Mouse (Mus musculus) CH12.LX (cell line): ENCODE results near the gene Tle3. TPM values are rescaled to one million over a fixed set of nuclear protein-coding genes. Genes with fewer than 3 reads are reported as not detected.

ENCODE experiments used
- DNase-seq: peaks from one replicate; pipeline ENCODE4 v3.0.0-alpha.2; 2013; ENCODE audit errors: extremely low read depth
- H3K27ac ChIP-seq: 2 replicates; pipeline ENCODE4 v1.5.1; 2012; ENCODE audit warnings: low read depth, mild to moderate bottlenecking, control low read depth, moderate library complexity; ENCODE audit not compliant: insufficient read depth
- H3K27me3 ChIP-seq: replicated peaks from 2 replicates; pipeline ENCODE3; 2012; ENCODE audit warnings: inconsistent platforms
- H3K36me3 ChIP-seq, 2 experiments: replicated peaks in 1 of 2; 2 replicates each; pipeline versions ENCODE3 to v1.6.1; 2012; ENCODE audit warnings: inconsistent platforms in 1 of 2, low read length in 1 of 2, mild to moderate bottlenecking in 1 of 2, mixed read lengths in 1 of 2, moderate library complexity in 1 of 2; ENCODE audit not compliant: control insufficient read depth in 1 of 2, insufficient read depth in 1 of 2
- H3K4me1 ChIP-seq, 2 experiments: 2 replicates each; pipeline ENCODE4 v1.6.1; 2012; ENCODE audit warnings: inconsistent platforms in 1 of 2, moderate library complexity in 1 of 2; ENCODE audit not compliant: insufficient read depth in 2 of 2, control insufficient read depth in 1 of 2
- H3K4me2 ChIP-seq: 2 replicates; pipeline ENCODE4 v1.6.1; 2012; ENCODE audit warnings: low read depth, mild to moderate bottlenecking, control low read depth; ENCODE audit not compliant: poor library complexity, insufficient read depth, severe bottlenecking
- H3K4me3 ChIP-seq, 3 experiments: fragments of 150-350 bp in 1 of 3; sonication (generic) in 1 of 3; replicated peaks in 1 of 3; 2 replicates each; pipeline versions ENCODE3 to v1.5.1; 2011 to 2012; ENCODE audit warnings: low read depth in 2 of 3, low read length in 2 of 3, mild to moderate bottlenecking in 2 of 3, moderate library complexity in 2 of 3, control low read depth in 1 of 3, improper control_type of control experiment in 1 of 3, inconsistent platforms in 1 of 3, mixed read lengths in 1 of 3; ENCODE audit not compliant: poor library complexity in 1 of 3
- H3K79me2 ChIP-seq: replicated peaks from 2 replicates; pipeline ENCODE4 v1.6.1; 2012; ENCODE audit warnings: mild to moderate bottlenecking, moderate library complexity; ENCODE audit not compliant: control insufficient read depth, poor library complexity, insufficient read depth, severe bottlenecking; ENCODE audit errors: extremely low read depth
- H3K9ac ChIP-seq: 2 replicates; pipeline ENCODE4 v1.6.1; 2012; ENCODE audit warnings: low read depth, mild to moderate bottlenecking, control low read depth, moderate library complexity; ENCODE audit not compliant: insufficient read depth
- H3K9me3 ChIP-seq: replicated peaks from 2 replicates; pipeline ENCODE3; 2012; ENCODE audit warnings: low read length, inconsistent platforms, mixed read lengths
- BHLHE40 ChIP-seq: IDR thresholded peaks from 2 replicates; pipeline ENCODE4 v1.6.1; 2011; ENCODE audit warnings: mild to moderate bottlenecking, low read depth, low read length, improper control_type of control experiment
- EP300 ChIP-seq: IDR thresholded peaks from 2 replicates; pipeline ENCODE4 v1.6.1; 2011; ENCODE audit warnings: low read length, improper control_type of control experiment
- IRF4 ChIP-seq: IDR thresholded peaks from 2 replicates; pipeline ENCODE4 v1.6.1; 2014; ENCODE audit warnings: low read depth, mild to moderate bottlenecking, inconsistent platforms, low read length, improper control_type of control experiment
- MAFK ChIP-seq: IDR thresholded peaks from 2 replicates; pipeline ENCODE4 v1.6.1; 2011; ENCODE audit warnings: low read length, improper control_type of control experiment; ENCODE audit not compliant: insufficient replicate concordance
- MAX ChIP-seq: IDR thresholded peaks from 2 replicates; pipeline ENCODE4 v1.6.1; 2011; ENCODE audit warnings: low read length, improper control_type of control experiment
- MEF2A ChIP-seq: IDR thresholded peaks from 2 replicates; pipeline ENCODE4 v1.6.1; 2014; ENCODE audit warnings: low read depth, mild to moderate bottlenecking, inconsistent platforms, low read length, improper control_type of control experiment, borderline replicate concordance
- POLR2AphosphoS2 ChIP-seq: IDR thresholded peaks from 2 replicates; pipeline ENCODE4 v1.6.1; 2011; ENCODE audit warnings: low read depth, low read length, improper control_type of control experiment
- RAD21 ChIP-seq: IDR thresholded peaks from 2 replicates; pipeline ENCODE4 v1.6.1; 2011; ENCODE audit warnings: low read depth, mild to moderate bottlenecking, low read length, improper control_type of control experiment, moderate library complexity
- USF2 ChIP-seq: conservative IDR thresholded peaks from 2 replicates; pipeline ENCODE4 v1.6.1; 2011; ENCODE audit warnings: low read depth, low read length, improper control_type of control experiment
- ZC3H11A ChIP-seq: IDR thresholded peaks from 2 replicates; pipeline ENCODE4 v1.6.1; 2012; ENCODE audit warnings: low read depth, mild to moderate bottlenecking, inconsistent platforms, low read length, improper control_type of control experiment
- ZKSCAN1 ChIP-seq: IDR thresholded peaks from 2 replicates; pipeline ENCODE4 v1.6.1; 2012; ENCODE audit warnings: low read depth, inconsistent platforms, low read length, improper control_type of control experiment, borderline replicate concordance
- ZNF384 ChIP-seq: IDR thresholded peaks from 2 replicates; pipeline ENCODE4 v1.6.1; 2012; ENCODE audit warnings: low read depth, low read length, improper control_type of control experiment, inconsistent platforms
- dilution Hi-C: fragments of 300-500 bp; cut with MboI; formaldehyde crosslinking; loops from 2 replicates; pipeline ENCODE4 v1.14.3; 2020; ENCODE audit warnings: low sequenced_read_pairs; ENCODE audit not compliant: extremely low pct_unique_long_range_greater_than_20kb, extremely low pct_ligation_motif_present
- in situ Hi-C: fragments of 300-500 bp; cut with MboI; formaldehyde crosslinking; loops from 3 replicates; pipeline ENCODE4 v1.14.3; 2019; ENCODE audit warnings: low sequenced_read_pairs, low pct_ligation_motif_present, low pct_unique_long_range_greater_than_20kb, mixed read lengths
- polyA plus RNA-seq: library from polyadenylated mRNA; unstranded; fragments of >175 nt; gene quantifications from 2 replicates; pipeline ENCODE4 v1.2.1, GENCODE M21; 2012; ENCODE audit warnings: low read depth; ENCODE audit not compliant: insufficient read length
- total RNA-seq, 2 experiments: library from RNA; depleted of rRNA; stranded (reverse); fragments of 300-350 nt in 1 of 2; fragments of >200 nt in 1 of 2; gene quantifications; 2 replicates each; pipeline ENCODE4 v1.2.3; 2012 to 2014

The Tle3 gene
- total and polyA plus RNA-seq, 3 experiments, result 8.1 to 29.1 (median 22.8) TPM

GRCm38 (mm10) chr9:61401664-61402063 is 29.5 kb downstream of the Tle3 start:
- Histone ChIP-seq H3K4me1 (peaks cover 0 to 24% of the 10 kb centered on the region in 2 experiments; a peak in 3 of 4 replicates), H3K27ac (no peak overlapping the region), H3K9ac (no peak overlapping the region), H3K4me2 (no peak overlapping the region), H3K9me3 (no peaks in the 10 kb centered on the region), H3K27me3 (no peaks in the 10 kb centered on the region), H3K36me3 (peaks cover 40 to 99% of the 10 kb centered on the region in 2 experiments), H3K4me3 (no peak overlapping the region), H3K79me2 (no peaks in the 10 kb centered on the region)
- dilution Hi-C loops (no loop called here), in situ Hi-C loops (no loop called here)
- DNase-seq, result no peak
- no peak for TF ChIP-seq POLR2AphosphoS2

- no peak overlapping the region for H3K4me3 ChIP-seq
- in situ Hi-C loops, result no loop called here
- dilution Hi-C loops, result no loop called here
- TF ChIP-seq ZNF384 (no peak), MAFK (no peak), IRF4 (no peak), MEF2A (no peak), MAX (no peak), USF2 (no peak)
- TF ChIP-seq, all 38 proteins: peak for 0
- Histone ChIP-seq H3K79me2 (no peaks in the 10 kb centered on the region), H3K36me3 (peaks cover 38 to 99% of the 10 kb centered on the region in 2 experiments), H3K27me3 (no peaks in the 10 kb centered on the region), H3K4me1 (peaks cover 0 to 18% of the 10 kb centered on the region in 2 experiments; a peak in 3 of 4 replicates), H3K9ac (no peak overlapping the region), H3K27ac (no peak overlapping the region), H3K9me3 (no peaks in the 10 kb centered on the region), H3K4me2 (no peak overlapping the region)
- no peak for DNase-seq
Observed at GRCm38 (mm10) chr9:61402268-61402667, 30.1 kb downstream of the Tle3 start.

GRCm38 (mm10) chr9:61402716-61403115 is 30.6 kb downstream of the Tle3 start:
- no peak overlapping the region for H3K4me3 ChIP-seq
- dilution Hi-C loops (no loop called here), in situ Hi-C loops (no loop called here)
- H3K36me3 ChIP-seq, result peaks cover 43 to 99% of the 10 kb centered on the region in 2 experiments
- no peak overlapping the region for H3K27ac ChIP-seq
- no peaks in the 10 kb centered on the region for H3K79me2 ChIP-seq
- H3K9me3 ChIP-seq, result no peaks in the 10 kb centered on the region
- no peak overlapping the region for H3K9ac ChIP-seq
- TF ChIP-seq BHLHE40 (no peak), ZKSCAN1 (no peak), EP300 (no peak), ZC3H11A (no peak), RAD21 (no peak)
- peaks cover 0 to 15% of the 10 kb centered on the region in 2 experiments; a peak in 3 of 4 replicates for H3K4me1 ChIP-seq
- no peak overlapping the region for H3K4me2 ChIP-seq
- H3K27me3 ChIP-seq, result no peaks in the 10 kb centered on the region
- no peak for DNase-seq
